Mouse (Mus musculus) liver, adult 2 months (tissue): ENCODE measurements around the gene Pwp2. TPM values are rescaled to one million over a fixed set of nuclear protein-coding genes. Genes with fewer than 3 reads are reported as not detected.

ENCODE experiments used
- DNase-seq: peaks from one replicate; pipeline ENCODE4 v3.0.0-alpha.2; 2011; ENCODE audit warnings: low read depth, low spot score; ENCODE audit errors: extremely low read depth
- H3K27ac ChIP-seq: fragments of 200-500 bp; replicated peaks from 2 replicates; pipeline ENCODE4 v1.5.1; 2012; ENCODE audit warnings: low read depth, mild to moderate bottlenecking, control low read depth, inconsistent platforms, low read length; ENCODE audit not compliant: insufficient read depth
- H3K27me3 ChIP-seq: fragments of 200-500 bp; 2 replicates; pipeline ENCODE4 v1.6.1; 2012; ENCODE audit warnings: mild to moderate bottlenecking, moderate library complexity, low read length, inconsistent platforms; ENCODE audit not compliant: control insufficient read depth, insufficient read depth
- H3K36me3 ChIP-seq: fragments of 200-500 bp; 2 replicates; pipeline ENCODE4 v1.6.1; 2012; ENCODE audit warnings: low read length, inconsistent platforms; ENCODE audit not compliant: control insufficient read depth, insufficient read depth
- H3K4me1 ChIP-seq: fragments of 200-500 bp; 2 replicates; pipeline ENCODE4 v1.6.1; 2011; ENCODE audit warnings: low read length; ENCODE audit not compliant: control insufficient read depth, insufficient read depth
- H3K4me3 ChIP-seq: fragments of 200-500 bp; 2 replicates; pipeline ENCODE4 v1.5.1; 2011; ENCODE audit warnings: low read depth, mild to moderate bottlenecking, control low read depth, low read length, moderate library complexity; ENCODE audit not compliant: insufficient read depth
- H3K79me2 ChIP-seq: fragments of 200-500 bp; 2 replicates; pipeline ENCODE4 v1.6.1; 2012; ENCODE audit warnings: inconsistent platforms, mild to moderate bottlenecking, low read length, moderate library complexity; ENCODE audit not compliant: control insufficient read depth, insufficient read depth
- H3K9ac ChIP-seq: fragments of 200-500 bp; 2 replicates; pipeline ENCODE4 v1.6.1; 2012; ENCODE audit warnings: low read depth, mild to moderate bottlenecking, control low read depth, inconsistent platforms, low read length
- CTCF ChIP-seq: fragments of 200-500 bp; IDR thresholded peaks from 2 replicates; pipeline ENCODE4 v1.5.1; 2011; ENCODE audit warnings: low read depth, low read length, control low read depth
- POLR2A ChIP-seq: fragments of 200-500 bp; IDR thresholded peaks from 2 replicates; pipeline ENCODE4 v1.6.1; 2011; ENCODE audit warnings: low read length, control low read depth; ENCODE audit not compliant: insufficient read depth; ENCODE audit errors: extremely low read depth
- WGBS: fragments of 180-500 bp; shearing (Covaris S2); methylation state at CpG from one replicate; pipeline ENCODE4 v1.1.7; 2018; 5-methylcytosine and 5-hydroxymethylcytosine counted together
- polyA plus RNA-seq: library from polyadenylated mRNA; depleted of rRNA; stranded (reverse); fragments of >200 nt; gene quantifications from 2 replicates; pipeline ENCODE4 v1.2.3, GENCODE M21; 2012
- total RNA-seq: library from RNA; depleted of rRNA; stranded (reverse); fragments of >200 nt; gene quantifications from 2 replicates; pipeline ENCODE4 v1.2.3, GENCODE M21; 2014

Pwp2 gene
- total and polyA plus RNA-seq, 2 experiments, result 5.3 to 9.3 TPM

DNA sequence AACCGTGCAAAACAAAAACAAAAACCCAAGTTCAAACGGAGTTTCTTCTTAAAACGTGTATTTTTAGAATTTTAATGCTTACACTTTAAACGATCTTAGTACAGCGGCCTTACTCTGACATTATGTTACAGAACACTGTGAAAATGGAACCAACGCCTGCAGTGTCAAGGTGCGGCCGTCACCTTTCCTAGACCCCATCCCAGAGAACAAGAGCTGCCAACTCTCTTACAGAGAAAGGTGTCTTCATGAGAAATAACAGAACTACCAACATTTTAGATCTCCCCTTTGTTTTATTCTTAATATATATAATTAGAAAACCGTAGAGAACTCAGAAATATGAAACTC, 404 bp upstream of the Pwp2 start:
- Histone ChIP-seq H3K9ac (no peak overlapping the region; the same call in 1 of the 2 replicates), H3K27me3 (no peaks in the 10 kb centered on the region), H3K79me2 (no peaks in the 10 kb centered on the region), H3K4me3 (peak overlapping the region; percentile 6), H3K4me1 (peaks cover 13% of the 10 kb centered on the region), H3K27ac (peak overlapping the region; percentile 19), H3K36me3 (0 out of 2 replicates have a peak, but pooled peaks cover 4% of the 10 kb centered on the region)
- TF ChIP-seq POLR2A (no peak), CTCF (no peak)
- DNase-seq, result no peak
- 13% methylated on average over 9 of the region's 9 CpGs for WGBS

GRCm38 (mm10) chr10:78183577-78183976, 1.4 kb downstream of the Pwp2 start:
- H3K9ac ChIP-seq, result no peak overlapping the region
- TF ChIP-seq CTCF (no peak), POLR2A (no peak)
- H3K27me3 ChIP-seq, result no peaks in the 10 kb centered on the region
- DNase-seq, result no peak
- no peak overlapping the region for H3K4me3 ChIP-seq
- H3K27ac ChIP-seq, result no peak overlapping the region
- no peaks in the 10 kb centered on the region for H3K79me2 ChIP-seq
- H3K36me3 ChIP-seq, result peaks cover 5% of the 10 kb centered on the region; the same call in 1 of the 2 replicates
- WGBS, result 61% methylated on average over 3 of the region's 3 CpGs
- peaks cover 13% of the 10 kb centered on the region for H3K4me1 ChIP-seq

DNA sequence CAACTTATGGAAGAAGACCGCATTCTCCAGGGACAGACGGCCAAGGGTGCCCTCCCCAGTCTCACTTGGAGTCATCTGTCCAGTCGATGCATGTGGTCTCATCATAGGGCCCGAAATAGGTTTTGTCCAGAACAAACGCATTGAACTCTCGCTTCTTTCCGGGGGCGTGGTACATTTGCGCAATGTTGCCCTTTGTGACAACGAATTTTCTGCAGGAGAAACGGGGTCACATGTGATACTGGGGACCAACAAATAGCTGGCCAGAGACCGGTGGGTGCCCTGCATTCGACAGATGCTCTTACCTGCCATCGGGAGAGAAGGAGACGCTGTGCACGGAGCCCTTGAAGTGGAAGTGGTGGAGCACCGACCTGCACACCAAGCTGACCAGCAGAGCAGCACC, 2.6 kb downstream of the Pwp2 start:
- Histone ChIP-seq H3K36me3 (peaks cover 6% of the 10 kb centered on the region; the same call in 1 of the 2 replicates), H3K4me3 (no peak overlapping the region), H3K27me3 (no peaks in the 10 kb centered on the region), H3K79me2 (no peaks in the 10 kb centered on the region), H3K4me1 (peaks cover 13% of the 10 kb centered on the region), H3K9ac (no peak overlapping the region), H3K27ac (no peak overlapping the region)
- DNase-seq, result peak; percentile 73
- WGBS, result 39% methylated on average over 17 of the region's 17 CpGs
- TF ChIP-seq POLR2A, result no peak
- TF ChIP-seq CTCF, result no peak

DNA sequence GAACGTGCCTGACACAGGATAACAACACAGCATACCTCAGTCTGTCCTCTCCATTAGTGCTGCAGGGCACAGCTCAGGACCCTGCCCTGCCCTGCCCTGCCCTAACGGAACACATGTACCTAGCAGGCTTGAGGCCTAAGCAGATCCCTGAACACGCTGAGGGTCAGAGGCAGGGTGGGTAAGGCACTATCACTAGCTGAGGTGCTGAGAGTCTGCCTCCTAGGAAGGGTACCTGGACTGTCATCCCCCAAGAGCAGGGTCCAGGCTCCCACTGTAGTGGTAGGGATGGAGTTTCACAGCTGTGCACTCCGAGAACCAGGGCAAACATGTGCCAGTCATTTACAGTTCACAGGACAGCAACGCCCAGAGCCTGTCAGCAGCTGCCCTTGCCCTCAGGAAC, 10.5 kb downstream of the Pwp2 start:
- no peak for TF ChIP-seq CTCF
- TF ChIP-seq POLR2A, result no peak
- 95% methylated on average over 5 of the region's 5 CpGs for WGBS
- peaks cover 10% of the 10 kb centered on the region; the same call in 1 of the 2 replicates for H3K36me3 ChIP-seq

GRCm38 (mm10) chr10:78171581-78171980, 13.4 kb downstream of the Pwp2 start:
- 92% methylated on average over 9 of the region's 9 CpGs for WGBS
- TF ChIP-seq CTCF, result no peak
- no peak for TF ChIP-seq POLR2A
- no peak overlapping the region for H3K4me3 ChIP-seq
- peaks cover 6% of the 10 kb centered on the region; the same call in 1 of the 2 replicates for H3K36me3 ChIP-seq
- H3K4me1 ChIP-seq, result peaks cover 17% of the 10 kb centered on the region
- H3K27ac ChIP-seq, result no peak overlapping the region
- peaks cover 4% of the 10 kb centered on the region; the same call in 1 of the 2 replicates for H3K79me2 ChIP-seq
- DNase-seq, result no peak
- H3K9ac ChIP-seq, result no peak overlapping the region
- H3K27me3 ChIP-seq, result no peaks in the 10 kb centered on the region

More for the DNA sequence above, 10.5 kb downstream of the Pwp2 start:
- no peaks in the 10 kb centered on the region for H3K27me3 ChIP-seq
- H3K79me2 ChIP-seq, result peaks cover under 1% of the 10 kb centered on the region; the same call in 1 of the 2 replicates
- peaks cover 8% of the 10 kb centered on the region for H3K4me1 ChIP-seq
- H3K27ac ChIP-seq, result no peak overlapping the region
- no peak for DNase-seq
- H3K9ac ChIP-seq, result no peak overlapping the region
- H3K4me3 ChIP-seq, result no peak overlapping the region

- no peak overlapping the region for H3K4me3 ChIP-seq
- H3K4me1 ChIP-seq, result peaks cover 17% of the 10 kb centered on the region
- H3K27me3 ChIP-seq, result no peaks in the 10 kb centered on the region
- no peak overlapping the region for H3K9ac ChIP-seq
- H3K27ac ChIP-seq, result no peak overlapping the region; the same call in 1 of the 2 replicates
- no peak for DNase-seq
- H3K36me3 ChIP-seq, result peaks cover 6% of the 10 kb centered on the region; the same call in 1 of the 2 replicates
- peaks cover 4% of the 10 kb centered on the region; the same call in 1 of the 2 replicates for H3K79me2 ChIP-seq
- 89% methylated on average over 7 of the region's 7 CpGs for WGBS
- TF ChIP-seq POLR2A, result no peak
- TF ChIP-seq CTCF, result no peak
Observed at GRCm38 (mm10) chr10:78171057-78171456, 13.9 kb downstream of the Pwp2 start.
